Mouse (Mus musculus): ENCODE measurements around the gene Tpi1. TPM values are rescaled to one million over a fixed set of nuclear protein-coding genes. Genes with fewer than 3 reads are reported as not detected.

Gene Tpi1
- polyA plus RNA-seq, 1 experiment from 2014 or later: 718 TPM

DNA sequence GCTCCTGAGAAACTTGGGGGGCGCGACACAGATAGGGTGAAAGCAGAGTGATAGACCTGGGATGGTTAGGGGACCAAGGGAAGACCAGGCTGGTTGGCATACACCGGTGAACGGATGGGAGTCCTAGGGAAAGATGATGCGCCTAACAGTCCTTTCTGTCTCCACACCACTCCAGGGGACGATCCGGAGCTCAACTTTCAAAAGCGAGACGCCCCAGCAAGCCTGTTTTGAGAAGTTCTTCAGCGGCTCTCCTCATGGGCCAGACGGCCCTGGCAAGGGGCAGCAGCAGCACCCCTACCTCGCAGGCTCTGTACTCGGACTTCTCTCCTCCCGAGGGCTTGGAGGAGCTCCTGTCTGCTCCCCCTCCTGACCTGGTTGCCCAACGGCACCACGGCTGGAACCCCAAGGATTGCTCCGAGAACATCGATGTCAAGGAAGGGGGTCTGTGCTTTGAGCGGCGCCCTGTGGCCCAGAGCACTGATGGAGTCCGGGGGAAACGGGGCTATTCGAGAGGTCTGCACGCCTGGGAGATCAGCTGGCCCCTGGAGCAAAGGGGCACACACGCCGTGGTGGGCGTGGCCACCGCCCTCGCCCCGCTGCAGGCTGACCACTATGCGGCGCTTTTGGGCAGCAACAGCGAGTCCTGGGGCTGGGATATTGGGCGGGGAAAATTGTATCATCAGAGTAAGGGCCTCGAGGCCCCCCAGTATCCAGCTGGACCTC lies 4.9 kb downstream of the Tpi1 start:
- Histone ChIP-seq H3K27me3 (ENCODE audit: insufficient read depth, low read length) (no peaks in the 10 kb centered on the region), H3K27ac (ENCODE audit: low read depth) (peak overlapping the region; percentile 90), H3K4me3 (ENCODE audit: low read depth, low read length) (peak overlapping the region; percentile 59), H3K36me3 (ENCODE audit: insufficient read depth) (peaks cover 28% of the 10 kb centered on the region), H3K9me3 (ENCODE audit: low read depth, low read length) (no peaks in the 10 kb centered on the region), H3K4me1 (ENCODE audit: insufficient read depth) (peaks cover 15% of the 10 kb centered on the region; the same call in 1 of the 2 replicates), H3K9ac (peak overlapping the region; percentile 68), H3K4me2 (peak overlapping the region; percentile 98)
- DNase-seq (peak; percentile 93), ATAC-seq (ENCODE audit: insufficient read depth) (peak; percentile 3)
- WGBS: under 1% methylated on average over 35 of the region's 35 CpGs
- peak; percentile 83 for TF ChIP-seq CTCF (IDR thresholded peaks at IDR 0.05; ENCODE audit: low read depth)

DNA sequence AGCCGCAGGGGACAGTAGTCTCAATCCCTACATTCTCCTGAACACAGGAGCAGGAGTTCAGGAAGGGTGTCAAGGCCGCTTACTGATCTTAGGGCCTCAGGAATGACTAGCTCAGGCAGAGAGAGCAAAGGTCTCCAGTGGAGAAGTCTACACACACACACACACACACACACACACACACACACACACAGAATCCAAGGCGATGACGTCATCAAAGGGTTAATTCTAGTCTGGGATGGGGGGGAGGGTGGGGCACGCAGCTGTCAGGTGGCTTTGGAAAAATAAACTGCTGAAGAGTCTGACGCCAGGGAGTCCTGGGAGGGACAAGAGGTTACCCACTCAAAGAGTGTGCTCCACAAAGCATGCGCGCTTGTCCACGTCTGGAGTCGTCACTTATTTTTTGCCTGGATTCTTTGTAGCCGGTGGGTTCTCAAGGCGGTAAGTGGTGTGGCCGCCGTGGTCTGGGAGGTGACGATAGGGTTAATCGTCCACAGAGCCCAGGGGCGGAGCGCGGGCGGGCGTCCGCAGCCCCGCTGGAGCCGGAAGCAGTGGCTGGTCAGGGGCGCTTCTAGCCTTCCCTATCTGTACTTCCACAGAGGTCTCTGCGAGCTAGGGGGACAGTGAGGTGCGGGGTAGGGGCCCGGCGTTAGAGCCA lies 5.6 kb downstream of the Tpi1 start, which contains the start of gene Spsb2:
TSS of gene Spsb2 (plus strand) at position 304 of the 655 bp plus-strand sequence.
- H3K4me1 ChIP-seq (ENCODE audit: insufficient read depth): peaks cover 15% of the 10 kb centered on the region; the same call in 1 of the 2 replicates
- 2% methylated on average over 29 of the region's 29 CpGs for WGBS
- TF ChIP-seq CTCF (IDR thresholded peaks at IDR 0.05; ENCODE audit: low read depth): no peak
- peak within 1 kb of the TSS; percentile 98 for H3K4me2 ChIP-seq
- H3K4me3 ChIP-seq (ENCODE audit: low read depth, low read length): peak within 1 kb of the TSS; percentile 59
- ATAC-seq (ENCODE audit: insufficient read depth): peak; percentile 48
- peak within 1 kb of the TSS; percentile 90 for H3K27ac ChIP-seq (ENCODE audit: low read depth)
- H3K36me3 ChIP-seq (ENCODE audit: insufficient read depth): peaks cover 28% of the 10 kb centered on the region
- no peaks in the 10 kb centered on the region for H3K9me3 ChIP-seq (ENCODE audit: low read depth, low read length)
- H3K9ac ChIP-seq: peak within 1 kb of the TSS; percentile 68
- H3K27me3 ChIP-seq (ENCODE audit: insufficient read depth, low read length): no peaks in the 10 kb centered on the region
- peak; percentile 88 for DNase-seq

GRCm38 (mm10) chr6:124807986-124808357 lies 6.1 kb downstream of the Tpi1 start:
- peaks cover 28% of the 10 kb centered on the region for H3K36me3 ChIP-seq (ENCODE audit: insufficient read depth)
- peak overlapping the region; percentile 59 for H3K4me3 ChIP-seq (ENCODE audit: low read depth, low read length)
- peak overlapping the region; percentile 98 for H3K4me2 ChIP-seq
- DNase-seq (no peak), ATAC-seq (ENCODE audit: insufficient read depth) (no peak)
- peak overlapping the region; percentile 90 for H3K27ac ChIP-seq (ENCODE audit: low read depth)
- WGBS: 57% methylated on average over 6 of the region's 6 CpGs
- H3K9ac ChIP-seq: peak overlapping the region; percentile 68; the same call in 1 of the 2 replicates
- no peak for TF ChIP-seq CTCF (IDR thresholded peaks at IDR 0.05; ENCODE audit: low read depth)
- H3K9me3 ChIP-seq (ENCODE audit: low read depth, low read length): no peaks in the 10 kb centered on the region
- H3K27me3 ChIP-seq (ENCODE audit: insufficient read depth, low read length): no peaks in the 10 kb centered on the region
- peaks cover 15% of the 10 kb centered on the region; the same call in 1 of the 2 replicates for H3K4me1 ChIP-seq (ENCODE audit: insufficient read depth)

DNA sequence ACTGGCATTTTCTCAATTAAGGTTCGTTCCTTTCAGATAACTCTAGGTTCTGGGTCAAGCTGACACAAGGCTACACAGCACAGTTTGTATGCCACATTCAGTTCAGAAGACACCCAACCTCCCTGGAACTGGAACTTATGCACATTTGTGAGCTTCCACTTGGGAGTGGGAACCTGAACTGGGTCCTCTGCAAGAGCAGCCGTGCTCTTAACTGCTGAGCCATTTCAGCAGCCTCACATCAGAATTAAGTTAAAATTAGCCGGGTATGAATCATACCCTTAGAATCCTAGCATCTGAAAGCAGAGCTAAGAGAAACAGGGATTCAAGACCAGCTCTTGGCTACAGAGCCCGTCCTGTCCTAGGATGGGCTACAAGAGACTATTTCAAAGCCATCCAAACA lies 6.7 kb downstream of the Tpi1 start:
- Histone ChIP-seq H3K27ac (ENCODE audit: low read depth) (no peak overlapping the region), H3K4me1 (ENCODE audit: insufficient read depth) (peaks cover 11% of the 10 kb centered on the region; the same call in 1 of the 2 replicates), H3K4me3 (ENCODE audit: low read depth, low read length) (no peak overlapping the region), H3K27me3 (ENCODE audit: insufficient read depth, low read length) (no peaks in the 10 kb centered on the region), H3K9me3 (ENCODE audit: low read depth, low read length) (no peaks in the 10 kb centered on the region), H3K36me3 (ENCODE audit: insufficient read depth) (peaks cover 26% of the 10 kb centered on the region), H3K9ac (no peak overlapping the region), H3K4me2 (no peak overlapping the region)
- no peak for TF ChIP-seq CTCF (IDR thresholded peaks at IDR 0.05; ENCODE audit: low read depth)
- no peak for DNase-seq
- ATAC-seq (ENCODE audit: insufficient read depth): no peak
- WGBS: 84% methylated on average over 4 of the region's 4 CpGs

GRCm38 (mm10) chr6:124806446-124807140 lies 7.5 kb downstream of the Tpi1 start:
- no peak for TF ChIP-seq CTCF (IDR thresholded peaks at IDR 0.05; ENCODE audit: low read depth)
- H3K9me3 ChIP-seq (ENCODE audit: low read depth, low read length): no peaks in the 10 kb centered on the region
- peak overlapping the region; percentile 78 for H3K27ac ChIP-seq (ENCODE audit: low read depth)
- 0 out of 2 replicates have a peak overlapping the region, but pooled peaks have one; percentile 9 for H3K9ac ChIP-seq
- WGBS: 79% methylated on average over 7 of the region's 7 CpGs
- peak overlapping the region; percentile 38 for H3K4me3 ChIP-seq (ENCODE audit: low read depth, low read length)
- H3K4me2 ChIP-seq: peak overlapping the region; percentile 65
- ATAC-seq (ENCODE audit: insufficient read depth) (no peak), DNase-seq (no peak)
- H3K27me3 ChIP-seq (ENCODE audit: insufficient read depth, low read length): no peaks in the 10 kb centered on the region
- peaks cover 18% of the 10 kb centered on the region for H3K36me3 ChIP-seq (ENCODE audit: insufficient read depth)
- 0 out of 2 replicates have a peak, but pooled peaks cover 7% of the 10 kb centered on the region for H3K4me1 ChIP-seq (ENCODE audit: insufficient read depth)

- ATAC-seq (ENCODE audit: insufficient read depth): peak; percentile 76
- Histone ChIP-seq H3K9me3 (ENCODE audit: low read depth, low read length) (no peaks in the 10 kb centered on the region), H3K27me3 (ENCODE audit: insufficient read depth, low read length) (no peaks in the 10 kb centered on the region), H3K36me3 (ENCODE audit: insufficient read depth) (peaks cover 10% of the 10 kb centered on the region), H3K4me3 (ENCODE audit: low read depth, low read length) (peak overlapping the region; percentile 38), H3K4me2 (peak overlapping the region; percentile 65), H3K27ac (ENCODE audit: low read depth) (peak overlapping the region; percentile 78), H3K4me1 (ENCODE audit: insufficient read depth) (0 out of 2 replicates have a peak, but pooled peaks cover 7% of the 10 kb centered on the region), H3K9ac (peak overlapping the region; percentile 35)
- peak; percentile 56 for TF ChIP-seq CTCF (IDR thresholded peaks at IDR 0.05; ENCODE audit: low read depth)
- WGBS: 1% methylated on average over 34 of the region's 34 CpGs
- DNase-seq: peak; percentile 94
Measured at GRCm38 (mm10) chr6:124805341-124806321, 8.5 kb downstream of the Tpi1 start.

Data from lung, embryonic 14.5 days (tissue).